Mouse (Mus musculus) limb, embryonic 14.5 days (tissue): ENCODE data around the gene Lrr1. TPM values are rescaled to one million over a fixed set of nuclear protein-coding genes. Genes with fewer than 3 reads are reported as not detected.

Experiments
- ATAC-seq: fragments of 200-750 bp; cut with Nextera tagmentation; 2 replicates; pipeline ENCODE4 v1.8.0; 2017; ENCODE audit warnings: low read depth, moderate number of reproducible peaks, moderate TSS enrichment; ENCODE audit not compliant: low FRiP score
- DNase-seq: peaks from one replicate; pipeline ENCODE4 v3.0.0-alpha.2; 2015; ENCODE audit warnings: low spot score
- H3K27ac ChIP-seq: fragments of 300-500 bp; sonication (generic); replicated peaks from 2 replicates; pipeline ENCODE4 v1.5.1; 2014; ENCODE audit warnings: low read depth, mild to moderate bottlenecking, low read length, moderate library complexity, mixed read lengths
- H3K27me3 ChIP-seq: fragments of 300-500 bp; sonication (generic); 2 replicates; pipeline ENCODE4 v1.6.1; 2014; ENCODE audit warnings: low read length, mixed read lengths; ENCODE audit not compliant: control insufficient read depth, insufficient read depth
- H3K36me3 ChIP-seq: fragments of 300-500 bp; sonication (generic); 2 replicates; pipeline ENCODE4 v1.6.1; 2014; ENCODE audit warnings: mild to moderate bottlenecking, low read length, moderate library complexity, mixed read lengths; ENCODE audit not compliant: control insufficient read depth, insufficient read depth
- H3K4me1 ChIP-seq: fragments of 300-500 bp; sonication (generic); 2 replicates; pipeline ENCODE4 v1.6.1; 2014; ENCODE audit warnings: antibody characterized with exemption, low read length, mixed read lengths; ENCODE audit not compliant: control insufficient read depth, insufficient read depth
- H3K4me2 ChIP-seq: fragments of 300-500 bp; sonication (generic); replicated peaks from 2 replicates; pipeline ENCODE4 v1.6.1; 2014; ENCODE audit warnings: low read depth, mild to moderate bottlenecking, low read length, moderate library complexity; ENCODE audit not compliant: severe bottlenecking
- H3K4me3 ChIP-seq: fragments of 300-500 bp; sonication (generic); replicated peaks from 2 replicates; pipeline ENCODE4 v1.5.1; 2014; ENCODE audit warnings: low read length
- H3K9ac ChIP-seq: fragments of 300-500 bp; sonication (generic); 2 replicates; pipeline ENCODE4 v1.6.1; 2014; ENCODE audit warnings: mild to moderate bottlenecking, low read depth, low read length, moderate library complexity; ENCODE audit not compliant: severe bottlenecking
- H3K9me3 ChIP-seq: fragments of 300-500 bp; sonication (generic); 2 replicates; pipeline ENCODE4 v1.6.1; 2016; ENCODE audit warnings: low read length; ENCODE audit not compliant: control insufficient read depth
- POLR2A ChIP-seq: fragments of 200-500 bp; IDR thresholded peaks from 2 replicates; pipeline ENCODE4 v1.8.0; 2012; ENCODE audit warnings: inconsistent platforms, mild to moderate bottlenecking, moderate library complexity, borderline replicate concordance; ENCODE audit not compliant: insufficient read depth, insufficient read length; ENCODE audit errors: extremely low read depth
- WGBS: fragments of 180-500 bp; shearing (Covaris S2); extraction: QIAGEN DNeasy Blood & Tissue Kit; methylation state at CpG from one replicate; pipeline ENCODE4 v1.1.7; 2014; 5-methylcytosine and 5-hydroxymethylcytosine counted together
- polyA plus RNA-seq, 2 experiments: library from polyadenylated mRNA; depleted of rRNA in 1 of 2; stranded (reverse) in 1 of 2; unstranded in 1 of 2; fragments of >200 nt; fragmentation: Nextera tagmentation in 1 of 2; extraction: Ambion mirVana in 1 of 2; gene quantifications; 2 replicates each; pipeline versions ENCODE4 v1.2.1 to v1.2.3; 2012 to 2014

Gene Lrr1
- polyA plus RNA-seq, 2 experiments = 14.1 to 19.8 TPM

DNA sequence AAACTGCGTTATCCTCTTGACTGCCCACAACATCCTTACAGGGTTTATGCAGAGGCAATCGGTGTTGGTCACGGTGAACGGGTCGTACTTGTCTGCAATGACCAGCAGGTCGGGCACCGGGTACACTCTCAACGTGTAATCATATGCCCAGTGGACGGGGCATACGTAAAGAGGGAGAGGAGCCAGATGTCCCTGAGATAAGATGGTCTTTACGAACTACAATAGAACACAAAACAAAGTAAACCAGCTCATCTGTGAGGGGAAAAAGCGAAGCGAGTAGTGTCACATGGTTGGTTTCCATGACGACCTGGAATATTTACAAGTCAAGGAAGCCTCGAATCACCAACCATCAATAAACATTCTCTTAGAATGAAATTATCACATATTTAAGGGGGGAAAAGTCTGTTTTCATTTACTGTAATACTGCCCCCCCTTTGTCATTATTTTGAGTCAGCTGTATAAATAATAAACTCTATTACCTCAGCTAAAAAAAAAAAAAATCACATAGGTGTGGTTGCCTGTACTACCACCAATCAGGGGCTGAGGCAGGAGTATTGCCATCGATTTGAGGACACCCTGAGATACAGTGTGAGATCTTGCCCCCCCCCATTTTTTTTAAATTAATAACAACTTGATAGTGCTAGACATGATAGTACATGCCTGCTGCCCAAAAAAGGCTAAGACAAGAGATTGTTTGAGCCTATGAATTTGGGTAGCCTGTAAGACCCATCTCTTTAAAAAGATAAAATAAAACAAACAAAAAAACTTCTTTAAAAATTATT, 35.6 kb downstream of the Lrr1 start, which contains the start of gene Gm49384:
Gm49384 (minus strand) TSS at position 216 of the 782 bp plus-strand sequence.
- Histone ChIP-seq H3K27me3 (no peaks in the 10 kb centered on the region), H3K36me3 (peaks cover 45% of the 10 kb centered on the region), H3K4me3 (no peak within 1 kb of the TSS), H3K9ac (no peak within 1 kb of the TSS), H3K27ac (no peak within 1 kb of the TSS), H3K9me3 (no peaks in the 10 kb centered on the region), H3K4me1 (no peaks in the 10 kb centered on the region; the same call in 1 of the 2 replicates), H3K4me2 (no peak within 1 kb of the TSS)
- DNase-seq = no peak
- no peak for ATAC-seq
- TF ChIP-seq POLR2A = no peak
- 86% methylated on average over 16 of the region's 16 CpGs for WGBS

DNA sequence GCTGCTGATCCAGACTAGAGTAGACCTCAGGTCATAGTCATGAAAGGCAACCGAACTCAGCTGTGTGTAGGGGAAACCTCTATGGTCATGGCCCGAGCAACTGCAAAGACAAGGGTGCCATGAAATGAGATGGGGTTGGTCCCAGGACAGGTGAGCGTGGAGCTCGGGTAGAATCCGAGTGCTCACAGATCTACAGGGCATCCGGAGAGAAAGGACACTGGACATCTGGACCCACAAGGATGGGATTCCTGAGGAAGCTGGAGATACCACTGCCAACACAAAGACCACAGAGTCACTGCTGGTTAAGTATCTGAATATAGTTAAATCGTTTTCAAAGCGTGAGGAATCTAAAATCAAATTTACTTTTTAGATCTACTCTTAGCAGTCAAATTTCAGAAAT, 38.8 kb downstream of the Lrr1 start:
- WGBS = 93% methylated on average over 8 of the region's 8 CpGs

GRCm38 (mm10) chr12:69207926-69208325, 39.3 kb downstream of the Lrr1 start:
- H3K4me3 ChIP-seq = no peak overlapping the region
- WGBS = 89% methylated on average over 7 of the region's 7 CpGs
- TF ChIP-seq POLR2A = no peak
- no peaks in the 10 kb centered on the region for H3K4me1 ChIP-seq
- no peak overlapping the region for H3K4me2 ChIP-seq
- H3K27ac ChIP-seq = no peak overlapping the region
- no peaks in the 10 kb centered on the region for H3K27me3 ChIP-seq
- no peak for DNase-seq
- ATAC-seq = no peak
- peaks cover 45% of the 10 kb centered on the region for H3K36me3 ChIP-seq
- no peak overlapping the region for H3K9ac ChIP-seq
- no peaks in the 10 kb centered on the region for H3K9me3 ChIP-seq

More for the DNA sequence above, 38.8 kb downstream of the Lrr1 start:
- Histone ChIP-seq H3K4me2 (no peak overlapping the region), H3K27ac (no peak overlapping the region), H3K4me3 (no peak overlapping the region), H3K27me3 (no peaks in the 10 kb centered on the region), H3K4me1 (no peaks in the 10 kb centered on the region), H3K9me3 (no peaks in the 10 kb centered on the region), H3K9ac (no peak overlapping the region), H3K36me3 (peaks cover 42% of the 10 kb centered on the region)
- no peak for ATAC-seq
- DNase-seq = no peak
- no peak for TF ChIP-seq POLR2A

- H3K27ac ChIP-seq = no peak overlapping the region
- H3K4me3 ChIP-seq = no peak overlapping the region
- no peaks in the 10 kb centered on the region for H3K9me3 ChIP-seq
- no peaks in the 10 kb centered on the region for H3K27me3 ChIP-seq
- peaks cover 44% of the 10 kb centered on the region for H3K36me3 ChIP-seq
- WGBS = 87% methylated on average over 2 of the region's 2 CpGs
- no peak overlapping the region for H3K4me2 ChIP-seq
- DNase-seq (no peak), ATAC-seq (no peak)
- no peaks in the 10 kb centered on the region for H3K4me1 ChIP-seq
- no peak overlapping the region for H3K9ac ChIP-seq
- TF ChIP-seq POLR2A = no peak
These were observed 39.9 kb downstream of the Lrr1 start for GRCm38 (mm10) chr12:69208520-69208919.

DNA sequence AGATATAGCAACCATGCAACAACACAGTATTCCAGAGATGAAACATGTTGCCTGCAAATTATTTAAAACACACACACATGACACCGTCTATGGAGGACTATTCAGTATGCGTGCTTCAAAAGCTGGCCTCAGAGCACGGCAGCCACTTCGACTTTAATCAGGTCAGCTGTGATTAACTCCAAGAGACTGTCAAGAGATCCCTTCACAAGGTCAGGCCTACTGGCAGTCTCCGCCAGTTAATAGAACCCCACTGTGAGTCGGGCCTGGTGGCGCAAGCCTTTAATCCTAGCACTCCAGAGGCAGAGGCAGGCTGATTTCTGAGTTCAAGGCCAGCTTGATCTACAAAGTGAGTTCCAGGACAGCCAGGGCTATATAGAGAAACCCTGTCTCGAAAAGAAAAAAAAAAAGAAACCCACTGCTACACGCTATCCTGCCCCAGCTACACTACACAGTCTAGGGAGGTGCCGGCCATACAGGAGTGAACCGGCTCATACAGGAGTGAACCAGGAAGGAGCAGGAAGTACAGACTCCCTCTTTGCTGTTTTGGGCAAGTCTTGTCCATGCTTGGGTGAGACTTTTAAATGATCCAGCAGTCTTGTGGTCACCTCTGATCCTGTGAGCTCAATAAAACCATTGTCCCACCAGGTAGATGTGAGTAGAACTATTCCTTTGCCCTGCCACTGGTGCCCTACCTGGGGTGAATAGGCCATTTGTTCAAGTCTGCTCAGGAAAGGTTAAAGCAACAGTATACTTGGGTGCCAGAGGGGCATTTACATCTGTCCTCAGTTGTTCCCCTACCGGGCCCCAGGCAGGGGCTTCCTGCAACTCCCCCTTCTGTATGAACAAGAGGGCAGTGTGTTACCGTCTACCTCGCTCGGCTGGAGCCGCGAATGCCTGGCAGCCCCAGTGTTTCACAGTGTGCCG, 41.7 kb downstream of the Lrr1 start:
- H3K9ac ChIP-seq = no peak overlapping the region
- peak; percentile 34 for DNase-seq
- WGBS = 84% methylated on average over 18 of the region's 18 CpGs
- no peaks in the 10 kb centered on the region for H3K9me3 ChIP-seq
- no peak overlapping the region for H3K4me2 ChIP-seq
- H3K27me3 ChIP-seq = no peaks in the 10 kb centered on the region
- ATAC-seq = peak; percentile 67
- H3K4me1 ChIP-seq = no peaks in the 10 kb centered on the region
- TF ChIP-seq POLR2A = no peak
- peaks cover 53% of the 10 kb centered on the region for H3K36me3 ChIP-seq
- H3K4me3 ChIP-seq = no peak overlapping the region
- H3K27ac ChIP-seq = peak overlapping the region; percentile 67
